Mouse (Mus musculus) megakaryocyte, embryonic 14.5 days (primary cell): ENCODE measurements around the gene Eml6.

Experiments used
- FLI1 ChIP-seq: IDR thresholded peaks from 2 replicates; pipeline ENCODE4 v1.6.1; 2012; ENCODE audit warnings: low read length, inconsistent platforms, mixed read lengths
- GATA1 ChIP-seq: IDR thresholded peaks from 3 replicates; pipeline ENCODE4 v1.6.1; 2012; ENCODE audit warnings: mixed read lengths, low read length, inconsistent platforms, borderline replicate concordance

DNA sequence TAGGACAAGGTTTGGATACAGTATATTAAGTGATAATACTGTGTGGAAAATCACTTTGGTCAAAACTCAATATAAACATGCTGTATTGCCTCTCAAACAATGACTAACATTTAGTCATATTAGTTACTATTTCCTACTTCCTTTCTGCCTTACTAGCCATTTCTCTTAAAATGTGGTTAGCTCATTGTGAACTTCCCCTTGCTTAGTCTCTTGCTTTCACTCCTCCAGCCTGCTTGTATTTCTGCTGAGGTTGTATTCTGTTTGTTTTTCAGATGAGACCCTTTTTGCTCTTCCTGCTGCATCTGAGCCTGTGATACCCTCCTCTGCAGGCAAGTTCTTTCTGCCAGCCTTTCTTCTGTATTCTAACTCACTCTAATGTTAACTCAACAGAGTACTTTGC lies 320.6 kb downstream of the Eml6 start:
- TF ChIP-seq GATA1, result no peak
- no peak for TF ChIP-seq FLI1
